Mouse (Mus musculus) spleen, adult 2 months (tissue): ENCODE measurements around the gene Rbp7. TPM values are rescaled to one million over a fixed set of nuclear protein-coding genes. Genes with fewer than 3 reads are reported as not detected.
"Not testable (repeated sequence)": the region's sequence is repeated elsewhere in the genome, so short reads cannot be mapped to it uniquely, and the experiment has no call there.

Source experiments
- DNase-seq, 2 experiments: peaks; one replicate each; pipeline versions ENCODE4 v3.0.0 to v3.0.0-alpha.2; 2012 to 2021; ENCODE audit warnings: low spot score in 2 of 2, low read depth in 1 of 2
- H3K27ac ChIP-seq: fragments of 200-500 bp; 2 replicates; pipeline ENCODE4 v1.5.1; 2012; ENCODE audit warnings: low read length, inconsistent platforms; ENCODE audit not compliant: insufficient read depth
- H3K27me3 ChIP-seq: fragments of 200-500 bp; 2 replicates; pipeline ENCODE4 v1.6.1; 2012; ENCODE audit warnings: mild to moderate bottlenecking, moderate library complexity, low read length, inconsistent platforms; ENCODE audit not compliant: control insufficient read depth, insufficient read depth
- H3K36me3 ChIP-seq: fragments of 200-500 bp; 2 replicates; pipeline ENCODE4 v1.6.1; 2012; ENCODE audit warnings: mild to moderate bottlenecking, low read length, inconsistent platforms; ENCODE audit not compliant: control insufficient read depth, insufficient read depth
- H3K4me1 ChIP-seq: fragments of 200-500 bp; 2 replicates; pipeline ENCODE4 v1.6.1; 2011; ENCODE audit warnings: inconsistent platforms; ENCODE audit not compliant: control insufficient read depth, insufficient read depth, insufficient read length
- H3K4me3 ChIP-seq: fragments of 200-500 bp; 2 replicates; pipeline ENCODE4 v1.5.1; 2011; ENCODE audit warnings: mild to moderate bottlenecking, inconsistent platforms; ENCODE audit not compliant: insufficient read depth, insufficient read length; ENCODE audit errors: extremely low read depth
- CTCF ChIP-seq: fragments of 200-500 bp; IDR thresholded peaks from 2 replicates; pipeline ENCODE4 v1.5.1; 2011; ENCODE audit warnings: mild to moderate bottlenecking, inconsistent platforms; ENCODE audit not compliant: insufficient read depth, insufficient read length, insufficient replicate concordance; ENCODE audit errors: extremely low read depth
- POLR2A ChIP-seq: fragments of 200-500 bp; IDR thresholded peaks from 2 replicates; pipeline ENCODE4 v1.6.1; 2011; ENCODE audit warnings: low read depth, low read length, inconsistent platforms
- WGBS: fragments of 180-500 bp; shearing (Covaris S2); methylation state at CpG from one replicate; pipeline ENCODE4 v1.1.7; 2018; 5-methylcytosine and 5-hydroxymethylcytosine counted together
- polyA plus RNA-seq: library from polyadenylated mRNA; depleted of rRNA; stranded (reverse); fragments of >200 nt; gene quantifications from 2 replicates; pipeline ENCODE4 v1.2.3, GENCODE M21; 2012

Rbp7 gene
- polyA plus RNA-seq, 1 experiment: not detected

DNA sequence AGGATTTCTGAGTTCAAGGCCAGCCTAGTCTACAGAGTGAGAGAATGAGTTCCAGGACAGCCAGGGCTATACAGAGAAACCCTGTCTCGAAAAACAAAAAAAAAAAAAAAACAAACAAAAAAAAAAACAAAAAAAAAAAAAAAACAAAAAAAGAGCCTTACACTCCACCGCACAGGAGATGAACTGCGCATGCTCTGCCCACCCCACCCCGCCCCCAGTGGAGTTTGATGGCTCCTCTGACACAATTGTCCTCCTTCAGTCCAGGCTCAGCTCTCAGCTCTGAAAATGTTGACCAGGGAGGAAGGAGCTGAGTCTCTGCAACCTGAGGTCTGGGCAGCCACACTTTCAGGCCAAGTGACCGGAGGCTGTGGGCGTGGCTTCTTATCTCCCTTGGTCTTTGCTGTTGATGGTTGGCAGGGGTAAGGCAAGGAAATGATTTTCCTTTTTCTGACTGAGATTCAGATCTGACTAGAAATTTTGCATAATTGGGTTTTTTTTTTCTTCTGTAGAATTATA lies 8.7 kb upstream of the Rbp7 start:
- TF ChIP-seq CTCF (no peak), POLR2A (no peak)
- DNase-seq: no peak
- no peak overlapping the region for H3K4me3 ChIP-seq
- H3K27ac ChIP-seq: no peak overlapping the region
- WGBS: 89% methylated on average over 6 of the region's 6 CpGs
- H3K36me3 ChIP-seq: no peaks in the 10 kb centered on the region
- no peaks in the 10 kb centered on the region for H3K4me1 ChIP-seq
- H3K27me3 ChIP-seq: no peaks in the 10 kb centered on the region

DNA sequence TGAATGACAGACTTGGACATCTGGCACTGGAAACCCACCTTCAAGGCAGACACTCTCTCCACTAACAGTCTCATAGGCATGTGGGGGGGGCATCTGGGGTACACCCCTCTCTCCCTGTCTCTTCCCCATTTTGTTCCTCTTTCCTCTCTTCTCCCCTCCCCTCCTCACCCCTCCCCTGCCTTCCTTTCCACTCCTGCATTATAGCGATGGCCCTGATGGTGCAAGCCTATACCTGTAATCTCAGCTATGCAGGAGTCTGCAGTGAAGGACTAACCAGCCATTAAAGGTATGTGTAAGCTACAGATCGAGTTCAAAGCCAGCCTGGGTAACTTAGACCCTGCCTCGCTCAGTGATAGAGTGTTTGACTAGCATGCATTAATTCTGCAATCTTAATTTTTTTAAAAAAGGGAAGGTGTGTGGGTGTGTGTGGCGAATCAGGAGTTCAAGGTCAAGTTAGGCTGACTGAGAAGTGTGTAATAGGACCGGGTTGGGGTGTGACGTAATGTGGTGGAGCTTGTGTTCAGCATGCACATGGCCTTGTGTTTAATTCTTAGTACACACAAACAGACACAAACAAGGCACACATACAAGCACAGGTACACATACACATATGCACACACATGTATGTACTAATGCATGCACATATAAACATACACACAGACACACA lies 7.7 kb upstream of the Rbp7 start:
- Histone ChIP-seq H3K36me3 (no peaks in the 10 kb centered on the region), H3K4me1 (no peaks in the 10 kb centered on the region), H3K27ac (no peak overlapping the region), H3K4me3 (no peak overlapping the region), H3K27me3 (no peaks in the 10 kb centered on the region)
- TF ChIP-seq CTCF (no peak), POLR2A (no peak)
- no peak for DNase-seq
- WGBS: 54% methylated on average over 6 of the region's 6 CpGs

DNA sequence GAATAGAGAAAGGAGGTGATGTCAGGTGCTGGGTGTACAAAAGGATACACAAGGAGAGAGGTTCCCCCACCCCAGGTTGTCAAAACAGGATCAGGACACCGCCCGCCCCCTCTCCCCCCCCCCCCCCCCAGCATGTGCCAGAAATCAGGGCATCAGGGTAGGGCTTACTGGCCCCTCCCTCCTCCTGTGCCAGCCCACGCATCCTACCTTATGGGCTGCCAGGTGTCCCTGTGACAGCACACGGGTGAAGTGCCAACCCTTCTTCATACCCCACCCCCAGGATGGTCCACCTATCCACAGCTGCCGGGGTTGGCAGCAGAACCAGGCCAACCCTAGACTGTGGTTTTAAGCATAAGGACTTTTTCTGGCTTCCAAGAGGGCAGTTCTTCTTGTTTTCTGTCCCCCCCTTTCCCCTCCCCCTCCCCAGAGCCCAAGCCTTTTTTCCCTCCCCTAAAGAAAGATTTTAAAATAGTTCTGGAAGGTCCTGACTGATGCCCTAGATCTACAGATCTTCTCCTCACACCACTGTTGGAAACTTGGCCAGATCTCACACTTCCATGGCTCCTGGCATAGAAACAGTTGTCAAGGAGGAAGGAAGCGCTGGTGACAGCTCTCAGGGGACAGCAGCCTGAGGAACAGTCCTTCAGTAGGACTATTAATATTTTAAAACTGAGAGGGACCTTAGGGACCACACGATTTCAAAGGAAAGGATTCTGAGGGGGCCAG lies 7.0 kb upstream of the Rbp7 start:
- no peak for TF ChIP-seq CTCF
- TF ChIP-seq POLR2A: no peak
- WGBS: 36% methylated on average over 6 of the region's 7 CpGs
- no peak overlapping the region for H3K27ac ChIP-seq

DNA sequence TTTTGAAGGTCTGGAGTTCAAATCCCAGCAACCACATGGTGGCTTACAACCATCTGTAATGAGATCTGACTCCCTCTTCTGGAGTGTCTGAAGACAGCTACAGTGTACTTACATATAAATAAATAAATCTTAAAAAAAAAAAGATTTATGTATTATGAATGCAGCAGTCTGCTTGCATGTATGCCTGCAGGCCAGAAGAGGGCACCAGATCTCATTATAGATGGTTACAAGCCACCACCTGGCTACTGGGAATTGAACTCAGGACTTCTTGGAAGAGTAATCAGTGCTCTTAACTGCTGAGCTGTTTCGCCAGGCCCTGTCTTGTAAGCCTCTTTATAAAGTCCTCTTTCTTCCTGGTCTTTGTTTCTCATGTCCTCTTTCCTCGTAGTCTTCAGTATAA lies 5.7 kb upstream of the Rbp7 start:
- H3K27ac ChIP-seq, H3K27me3 ChIP-seq, H3K4me1 ChIP-seq, H3K36me3 ChIP-seq, DNase-seq, H3K4me3 ChIP-seq: not testable (repeated sequence)
- WGBS: 89% methylated on average over 2 of the region's 2 CpGs

More for the DNA sequence above, 7.0 kb upstream of the Rbp7 start:
- Histone ChIP-seq H3K27me3 (no peaks in the 10 kb centered on the region), H3K4me3 (no peak overlapping the region), H3K36me3 (no peaks in the 10 kb centered on the region), H3K4me1 (no peaks in the 10 kb centered on the region)
- DNase-seq: no peak

DNA sequence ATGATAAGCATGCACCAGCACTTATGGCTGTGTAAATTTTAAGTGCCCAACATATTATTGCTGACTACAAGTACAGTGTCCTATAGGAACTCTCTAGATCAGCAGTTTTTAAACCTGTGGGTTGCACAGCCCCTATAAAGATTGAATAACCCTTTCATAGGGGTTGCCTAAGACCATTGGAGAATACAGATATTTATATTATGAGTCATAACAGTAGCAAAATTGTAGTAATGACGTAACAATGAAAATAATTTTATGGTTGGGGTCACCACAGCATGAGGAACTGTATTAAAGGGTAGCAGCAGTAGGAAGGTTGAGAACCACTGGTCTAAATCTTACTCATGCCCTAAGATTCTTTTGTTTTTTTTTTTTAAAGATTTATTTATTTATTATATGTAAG lies 4.6 kb upstream of the Rbp7 start:
- WGBS: 74% methylated on average over 1 of the region's 1 CpGs
- Histone ChIP-seq H3K27ac (no peak overlapping the region), H3K36me3 (no peaks in the 10 kb centered on the region), H3K27me3 (no peaks in the 10 kb centered on the region), H3K4me1 (no peaks in the 10 kb centered on the region), H3K4me3 (no peak overlapping the region)
- no peak for DNase-seq
- no peak for TF ChIP-seq POLR2A
- TF ChIP-seq CTCF: no peak

DNA sequence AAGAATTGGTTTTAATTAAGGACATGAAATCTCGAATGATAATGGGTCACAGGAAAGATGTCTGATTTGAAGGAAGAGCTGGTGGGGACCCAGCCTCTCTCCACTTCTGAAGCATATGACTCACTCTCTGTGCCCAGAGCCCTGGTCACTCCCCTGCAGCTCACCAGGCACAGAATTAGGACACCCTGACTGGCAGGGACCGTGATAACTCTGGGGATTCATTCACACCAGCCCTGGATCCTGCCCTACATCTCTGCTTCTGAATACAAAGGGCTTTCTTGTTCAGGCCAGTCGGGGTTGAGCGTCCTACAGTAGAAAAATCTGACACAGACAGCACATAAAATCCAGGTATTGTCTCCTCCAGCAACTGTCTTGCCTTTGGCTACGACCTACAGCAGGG lies 3.7 kb upstream of the Rbp7 start:
- no peak for TF ChIP-seq CTCF
- TF ChIP-seq POLR2A: no peak
- WGBS: 54% methylated on average over 5 of the region's 5 CpGs

DNA sequence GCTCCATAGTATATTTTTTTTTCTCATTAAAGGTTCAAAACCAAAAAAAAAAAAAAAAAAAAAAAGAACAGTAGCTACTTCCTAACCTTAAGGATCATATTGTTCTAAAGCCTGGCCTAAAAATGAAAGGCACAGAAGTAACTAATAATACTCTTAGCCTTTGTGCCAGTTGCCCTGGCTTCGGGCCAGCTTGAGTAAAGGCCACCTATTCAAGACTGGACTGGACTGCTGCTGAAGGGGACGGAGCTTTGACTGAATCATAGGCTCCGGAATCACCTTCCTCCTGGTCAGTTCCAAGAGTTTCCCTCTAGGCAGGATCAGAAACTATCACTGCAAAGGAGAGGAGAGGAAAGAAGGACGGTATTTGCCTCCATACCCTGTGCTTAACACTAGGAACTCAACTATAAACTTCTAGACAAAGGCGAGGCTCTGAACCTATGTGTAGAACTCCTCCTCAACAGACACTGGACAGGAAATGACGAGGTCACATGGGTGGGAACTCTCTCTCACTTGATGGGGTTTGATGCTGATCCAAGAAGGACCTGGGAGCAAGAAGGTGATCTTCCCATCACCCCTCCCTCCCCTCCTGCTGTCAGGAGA lies 3.2 kb upstream of the Rbp7 start:
- 73% methylated on average over 6 of the region's 6 CpGs for WGBS

More for the DNA sequence above, 3.7 kb upstream of the Rbp7 start:
- Histone ChIP-seq H3K27ac (no peak overlapping the region), H3K36me3 (no peaks in the 10 kb centered on the region), H3K4me1 (no peaks in the 10 kb centered on the region), H3K4me3 (no peak overlapping the region), H3K27me3 (no peaks in the 10 kb centered on the region)
- no peak for DNase-seq

DNA sequence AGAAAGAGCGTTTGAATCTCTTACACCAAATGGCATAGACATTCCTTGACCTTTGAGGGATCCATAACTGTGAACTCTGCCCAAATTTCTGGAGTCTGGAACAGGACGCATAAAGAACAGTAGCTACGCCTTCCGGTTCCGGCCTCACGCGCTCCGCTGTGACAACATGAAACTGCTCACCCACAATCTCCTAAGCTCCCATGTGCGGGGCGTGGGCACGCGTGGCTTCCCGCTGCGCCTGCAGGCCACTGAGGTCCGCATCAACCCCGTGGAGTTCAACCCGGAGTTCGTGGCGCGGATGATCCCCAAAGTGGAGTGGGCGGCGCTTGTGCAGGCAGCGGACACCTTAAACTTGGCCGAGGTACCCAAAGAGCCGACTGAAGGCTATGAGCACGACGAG lies 2.4 kb upstream of the Rbp7 start:
- not testable (repeated sequence) for H3K36me3 ChIP-seq, H3K27ac ChIP-seq, H3K4me3 ChIP-seq, H3K27me3 ChIP-seq, DNase-seq, H3K4me1 ChIP-seq
- 92% methylated on average over 27 of the region's 27 CpGs for WGBS

More for the DNA sequence above, 3.2 kb upstream of the Rbp7 start:
- Histone ChIP-seq H3K4me3 (no peak overlapping the region), H3K36me3 (no peaks in the 10 kb centered on the region), H3K27me3 (no peaks in the 10 kb centered on the region), H3K27ac (no peak overlapping the region), H3K4me1 (no peaks in the 10 kb centered on the region)
- TF ChIP-seq CTCF (no peak), POLR2A (no peak)
- no peak for DNase-seq
